Mouse (Mus musculus) thymus, adult 2 months (tissue): ENCODE results near the gene Gm26897. TPM values are rescaled to one million over a fixed set of nuclear protein-coding genes. Genes with fewer than 3 reads are reported as not detected.

ENCODE experiments used
- DNase-seq: peaks from one replicate; pipeline ENCODE4 v3.0.0; 2021
- H3K27ac ChIP-seq: fragments of 200-500 bp; 2 replicates; pipeline ENCODE4 v1.5.1; 2012; ENCODE audit warnings: low read length, control low read depth; ENCODE audit not compliant: control insufficient read depth, insufficient read depth
- H3K27me3 ChIP-seq: fragments of 200-500 bp; 2 replicates; pipeline ENCODE4 v1.6.1; 2012; ENCODE audit warnings: mild to moderate bottlenecking, low read length, moderate library complexity, mixed read lengths; ENCODE audit not compliant: control insufficient read depth, insufficient read depth
- H3K36me3 ChIP-seq: fragments of 200-500 bp; 2 replicates; pipeline ENCODE4 v1.6.1; 2012; ENCODE audit warnings: mild to moderate bottlenecking, low read length, moderate library complexity; ENCODE audit not compliant: control insufficient read depth, insufficient read depth
- H3K4me1 ChIP-seq: fragments of 200-500 bp; replicated peaks from 2 replicates; pipeline ENCODE4 v1.6.1; 2012; ENCODE audit warnings: low read length; ENCODE audit not compliant: control insufficient read depth, insufficient read depth
- H3K4me3 ChIP-seq: fragments of 200-500 bp; 2 replicates; pipeline ENCODE4 v1.5.1; 2012; ENCODE audit warnings: mild to moderate bottlenecking, low read length, control low read depth, moderate library complexity; ENCODE audit not compliant: control insufficient read depth, insufficient read depth
- CTCF ChIP-seq: fragments of 200-500 bp; IDR thresholded peaks from 2 replicates; pipeline ENCODE4 v1.5.1; 2012; ENCODE audit warnings: mild to moderate bottlenecking, control low read depth, low read length, moderate library complexity, borderline replicate concordance; ENCODE audit not compliant: control insufficient read depth, poor library complexity, insufficient read depth; ENCODE audit errors: extremely low read depth
- POLR2A ChIP-seq: fragments of 200-500 bp; IDR thresholded peaks from 2 replicates; pipeline ENCODE4 v1.6.1; 2012; ENCODE audit warnings: mild to moderate bottlenecking, low read length, control low read depth, moderate library complexity; ENCODE audit not compliant: control insufficient read depth, poor library complexity, insufficient read depth; ENCODE audit errors: extremely low read depth
- WGBS: fragments of 180-500 bp; shearing (Covaris S2); methylation state at CpG from one replicate; pipeline ENCODE4 v1.1.7; 2018; 5-methylcytosine and 5-hydroxymethylcytosine counted together
- polyA plus RNA-seq: library from polyadenylated mRNA; depleted of rRNA; stranded (reverse); fragments of >200 nt; gene quantifications from 2 replicates; pipeline ENCODE4 v1.2.3, GENCODE M21; 2012; rRNA removed

The Gm26897 gene
- polyA plus RNA-seq, result not detected in 2 replicates

DNA sequence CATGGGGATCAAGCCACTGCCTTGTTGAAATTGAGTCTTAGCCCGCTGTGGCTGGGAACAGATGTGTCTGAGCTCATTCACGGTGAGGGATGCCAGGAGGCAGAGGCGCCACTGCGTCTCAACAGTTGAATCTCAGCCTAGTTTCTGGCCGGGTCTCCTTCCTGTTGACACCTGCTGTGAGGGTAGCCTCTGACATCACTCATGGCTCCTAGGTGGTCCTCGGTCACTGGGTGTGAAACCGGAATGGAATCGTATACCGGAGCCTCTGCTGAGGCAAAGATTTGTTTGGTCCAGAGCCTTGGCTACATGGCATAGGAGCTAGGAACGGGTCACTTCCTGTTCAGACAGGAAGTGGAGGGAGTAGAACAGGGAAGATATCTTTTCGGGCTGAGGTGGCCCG is at the start of gene Gm26897:
Gene Gm26897, plus strand, starts transcription at position 74 of the 400 bp plus-strand sequence.
- Histone ChIP-seq H3K4me1 (no peaks in the 10 kb centered on the region), H3K4me3 (no peak within 1 kb of the TSS), H3K27me3 (no peaks in the 10 kb centered on the region), H3K36me3 (no peaks in the 10 kb centered on the region), H3K27ac (no peak within 1 kb of the TSS)
- no peak for DNase-seq
- 83% methylated on average over 12 of the region's 12 CpGs for WGBS
- TF ChIP-seq CTCF, result no peak
- TF ChIP-seq POLR2A, result no peak

DNA sequence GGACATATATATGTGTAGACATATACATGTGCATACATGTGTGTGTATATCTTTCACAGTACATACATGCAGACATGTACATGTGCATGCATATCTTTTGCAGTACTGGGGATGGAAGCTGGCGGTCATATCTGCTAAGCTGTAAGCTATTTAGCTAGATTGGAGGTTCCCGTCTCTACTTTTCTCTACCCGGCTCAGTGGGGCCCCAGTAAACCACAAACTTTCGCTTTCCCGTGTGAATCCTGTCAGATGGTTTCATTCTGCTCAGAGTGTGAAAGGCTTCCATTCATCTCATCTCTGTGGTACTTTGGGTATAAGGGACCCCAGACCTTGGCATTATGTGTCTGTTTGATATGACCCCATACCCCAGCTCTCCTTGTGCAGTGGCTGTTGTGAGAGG is 46.4 kb upstream of the Gm26897 start:
- H3K27me3 ChIP-seq, result no peaks in the 10 kb centered on the region
- no peak overlapping the region for H3K27ac ChIP-seq
- WGBS, result 2% methylated on average over 5 of the region's 5 CpGs
- peaks cover 4% of the 10 kb centered on the region for H3K4me1 ChIP-seq
- DNase-seq, result peak; percentile 27
- TF ChIP-seq CTCF (no peak), POLR2A (no peak)
- no peaks in the 10 kb centered on the region for H3K36me3 ChIP-seq
- no peak overlapping the region for H3K4me3 ChIP-seq

DNA sequence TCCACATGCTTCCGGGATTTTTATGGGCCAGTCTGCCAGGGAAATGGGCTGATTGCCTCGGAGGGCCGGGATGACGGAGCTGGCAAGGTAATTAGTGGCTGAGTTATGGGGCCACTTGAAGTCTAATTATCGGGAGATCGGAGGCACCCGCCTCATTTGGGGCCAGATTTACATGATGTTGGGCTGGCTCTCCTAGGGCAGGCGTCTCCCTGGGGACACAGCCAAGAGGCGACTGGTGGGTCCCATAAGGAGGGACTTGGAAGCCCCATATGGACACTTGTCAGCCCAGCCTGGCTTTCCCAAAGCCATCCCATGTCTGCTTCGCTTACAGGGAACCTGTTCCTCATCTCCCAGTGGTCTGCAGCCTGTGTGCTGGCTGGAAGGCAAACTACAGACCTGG is 45.1 kb upstream of the Gm26897 start:
- Histone ChIP-seq H3K4me3 (no peak overlapping the region), H3K27me3 (no peaks in the 10 kb centered on the region), H3K36me3 (no peaks in the 10 kb centered on the region), H3K27ac (no peak overlapping the region), H3K4me1 (peaks cover 4% of the 10 kb centered on the region)
- TF ChIP-seq POLR2A (no peak), CTCF (no peak)
- DNase-seq, result no peak
- 96% methylated on average over 10 of the region's 10 CpGs for WGBS

DNA sequence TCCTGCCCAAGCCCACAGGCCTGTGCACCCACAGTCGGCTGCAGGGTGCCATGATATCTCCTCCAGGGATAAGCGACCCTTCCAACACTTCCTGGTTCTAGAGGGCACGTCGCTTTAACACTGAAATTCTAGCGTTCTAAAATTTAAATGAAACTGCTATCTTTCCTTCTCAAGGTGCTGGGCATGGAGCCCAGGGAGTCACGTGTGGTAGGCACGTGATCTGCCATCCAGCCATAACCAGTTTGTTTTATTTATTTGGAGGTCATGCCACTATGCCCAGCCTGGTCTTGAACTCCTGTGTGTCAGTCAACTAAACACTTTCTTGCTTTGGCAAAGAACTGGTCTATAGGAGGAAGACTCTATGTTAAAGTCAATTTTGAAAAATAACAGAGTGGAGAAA is 35.7 kb upstream of the Gm26897 start:
- H3K36me3 ChIP-seq, result no peaks in the 10 kb centered on the region
- H3K27me3 ChIP-seq, result no peaks in the 10 kb centered on the region
- peaks cover 6% of the 10 kb centered on the region; the same call in 1 of the 2 replicates for H3K4me1 ChIP-seq
- TF ChIP-seq POLR2A, result no peak
- TF ChIP-seq CTCF, result no peak
- DNase-seq, result no peak
- no peak overlapping the region for H3K4me3 ChIP-seq
- H3K27ac ChIP-seq, result no peak overlapping the region
- WGBS, result 90% methylated on average over 7 of the region's 7 CpGs

DNA sequence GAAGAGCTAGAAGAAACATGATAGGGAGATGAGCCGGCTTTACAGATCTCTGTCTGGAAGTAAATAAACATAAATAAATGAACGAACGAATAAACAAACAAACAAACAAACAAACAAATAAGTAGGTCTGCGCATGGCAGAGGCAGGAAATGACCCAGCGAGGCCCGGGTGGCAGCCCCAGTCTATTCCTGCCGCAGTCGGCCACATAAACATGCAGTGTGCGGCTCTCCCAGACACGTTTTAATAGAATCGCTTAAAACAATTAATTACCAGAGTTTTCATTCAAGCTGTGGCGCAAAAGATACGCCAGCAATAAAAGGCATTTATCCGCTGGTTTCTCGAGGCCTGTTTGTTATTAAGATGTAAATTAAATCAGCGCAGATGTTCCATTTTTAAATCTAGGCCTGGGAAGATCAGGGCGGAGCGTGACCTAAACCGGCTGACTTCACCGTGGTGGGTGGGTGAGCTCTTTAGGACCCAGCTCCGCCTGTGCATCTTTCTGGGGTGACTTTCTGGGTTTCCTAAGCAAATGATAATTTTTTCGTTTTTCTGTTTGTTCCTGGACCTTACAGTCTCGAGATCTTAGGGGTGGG is 33.9 kb upstream of the Gm26897 start:
- WGBS, result 93% methylated on average over 23 of the region's 23 CpGs
- TF ChIP-seq POLR2A (no peak), CTCF (no peak)
- Histone ChIP-seq H3K27me3 (no peaks in the 10 kb centered on the region), H3K4me3 (no peak overlapping the region), H3K27ac (no peak overlapping the region), H3K4me1 (peaks cover 6% of the 10 kb centered on the region; the same call in 1 of the 2 replicates), H3K36me3 (no peaks in the 10 kb centered on the region)
- no peak for DNase-seq

DNA sequence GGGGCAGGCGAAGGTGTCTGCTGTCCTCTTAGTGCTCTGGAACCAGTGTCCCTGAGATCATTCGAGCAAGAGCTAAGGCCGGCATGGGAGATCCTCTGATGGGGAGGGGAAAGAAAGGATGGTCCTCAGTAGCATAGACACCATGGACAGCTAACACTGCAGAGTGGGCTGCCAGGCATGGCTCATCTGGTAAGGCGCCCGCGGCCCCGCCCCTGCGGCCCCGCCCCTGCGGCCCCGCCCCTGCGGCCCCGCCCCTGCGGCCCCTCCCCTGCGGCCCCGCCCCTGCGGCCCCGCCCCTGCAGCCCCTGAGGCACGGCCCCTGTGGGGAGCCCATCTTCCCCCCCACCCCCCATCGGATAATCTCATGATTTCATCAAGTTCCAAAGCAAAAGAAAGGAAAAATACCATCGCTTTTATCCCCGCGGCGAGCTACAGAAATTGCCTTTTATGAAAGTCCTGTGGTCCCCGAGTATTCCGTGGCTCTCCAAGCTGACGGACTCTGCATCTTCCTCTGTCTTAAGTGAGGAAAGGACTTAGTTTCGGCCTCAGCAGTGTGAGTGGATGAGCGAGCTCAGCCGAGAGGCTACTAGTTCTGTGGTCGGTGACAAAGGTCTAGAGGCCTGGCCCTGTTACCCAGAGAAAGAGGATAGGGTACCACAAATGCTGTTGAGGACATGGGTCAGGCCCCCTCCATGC is 31.9 kb upstream of the Gm26897 start:
- no peak for DNase-seq
- WGBS, result 29% methylated on average over 30 of the region's 31 CpGs
- Histone ChIP-seq H3K4me3 (no peak overlapping the region), H3K27ac (no peak overlapping the region), H3K36me3 (no peaks in the 10 kb centered on the region), H3K4me1 (peaks cover 6% of the 10 kb centered on the region; the same call in 1 of the 2 replicates), H3K27me3 (no peaks in the 10 kb centered on the region)
- TF ChIP-seq CTCF (no peak), POLR2A (no peak)
